Comparison of ENCODE assay signal across 10 mouse cellular contexts in the genomic region with DNA sequence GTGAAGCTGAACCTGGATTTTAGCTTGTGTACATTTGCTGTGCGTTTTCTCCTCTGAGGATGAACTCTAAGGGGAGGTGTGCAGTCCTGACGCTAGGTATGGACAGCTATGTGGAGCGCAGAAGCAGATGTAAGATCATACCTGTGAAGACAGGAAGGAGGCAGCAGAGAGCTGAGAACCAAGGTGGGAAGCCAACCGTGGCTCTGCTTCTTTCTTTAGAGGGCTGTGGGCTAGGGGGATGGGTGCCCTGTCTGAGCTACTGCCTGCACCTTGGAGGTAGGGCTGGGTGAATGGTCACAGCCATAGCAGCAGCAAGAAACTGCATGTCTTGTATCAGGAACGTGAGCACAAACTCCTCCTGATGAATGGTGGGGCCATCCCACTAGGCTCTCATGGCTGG.
DNase-seq lines count a peak whose midpoint lies in the region; ATAC-seq lines count a peak whose summit lies in the region.
"Had no signal": no experiment of that assay in that cellular context is flagged by ENCODE, and none has a peak within 500 bp of the region (broad histone marks: within the 10 kb centered on the region; RNA-seq: fewer than 3 reads in every experiment).

No protein-coding gene starts in this region.

- no peak overlapping the region for H3K4me2 ChIP-seq in kidney, embryonic 14.5 days (replicated peaks; ENCODE audit: low read depth, low read length)
- H3K4me2 ChIP-seq: embryonic facial prominence, embryonic 12.5 days had no signal

- DNase-seq in heart, adult 11 months = peak; percentile 60
- no peak for DNase-seq in heart, adult 18-20 months
- peak; percentile 21 for DNase-seq in thymus, postnatal 25 days
- no peak for DNase-seq in thymus, postnatal 0 days (ENCODE audit: low spot score)
- no peak for DNase-seq in layer of hippocampus, adult 9-11 months
- DNase-seq in urinary bladder, postnatal 25 days (ENCODE audit: low spot score) = no peak
- DNase-seq in layer of hippocampus, postnatal 14 days (ENCODE audit: low spot score in 2 of 2) = no peak

- 21% methylated on average over 5 of the region's 5 CpGs for WGBS in kidney, embryonic 14.5 days

- H3K4me3 ChIP-seq in kidney, embryonic 14.5 days (ENCODE audit: low read length) = no peak overlapping the region
- H3K4me3 ChIP-seq: embryonic facial prominence, embryonic 12.5 days; myocyte had no signal

- H3K27me3 ChIP-seq in kidney, embryonic 14.5 days (ENCODE audit: control insufficient read depth, insufficient read depth, low read length) = no peaks in the 10 kb centered on the region
- H3K27me3 ChIP-seq: embryonic facial prominence, embryonic 12.5 days had no signal

- no peaks in the 10 kb centered on the region for H3K4me1 ChIP-seq in kidney, embryonic 14.5 days (ENCODE audit: control insufficient read depth, insufficient read depth, low read length)
- H3K4me1 ChIP-seq: embryonic facial prominence, embryonic 12.5 days had no signal

- H3K9me3 ChIP-seq in kidney, embryonic 14.5 days (ENCODE audit: control insufficient read depth, low read length) = no peaks in the 10 kb centered on the region
- H3K9me3 ChIP-seq: embryonic facial prominence, embryonic 12.5 days had no signal

- no peak overlapping the region for H3K9ac ChIP-seq in kidney, embryonic 14.5 days (ENCODE audit: low read depth, low read length)
- H3K9ac ChIP-seq: embryonic facial prominence, embryonic 12.5 days had no signal

- H3K36me3 ChIP-seq in kidney, embryonic 14.5 days (ENCODE audit: control insufficient read depth, insufficient read depth, low read length) = no peaks in the 10 kb centered on the region
- H3K36me3 ChIP-seq: embryonic facial prominence, embryonic 12.5 days had no signal

- peak; percentile 75 for ATAC-seq in kidney, embryonic 14.5 days (ENCODE audit: low FRiP score, low TSS enrichment)

- H3K27ac ChIP-seq in kidney, embryonic 14.5 days (ENCODE audit: low read depth, low read length) = no peak overlapping the region
- H3K27ac ChIP-seq: embryonic facial prominence, embryonic 12.5 days had no signal

Comparison
In these comparisons a context has a peak if more than half of its experiments do, and no peak if none do; other contexts are left out.
1. DNase-seq: peak in heart, adult 11 months (single experiment) and thymus, postnatal 25 days (single experiment); none in heart, adult 18-20 months (0 of 2), thymus, postnatal 0 days (single experiment), layer of hippocampus, adult 9-11 months (single experiment), urinary bladder, postnatal 25 days (single experiment) and layer of hippocampus, postnatal 14 days (0 of 2).